Mouse (Mus musculus): ENCODE measurements around the gene Eif2d.

Gene Eif2d

GRCm38 (mm10) chr1:131213361-131213760 is 60.4 kb downstream of the Eif2d start:
- no peak for DNase-seq (ENCODE audit: low spot score in 2 of 2)

GRCm38 (mm10) chr1:131218933-131219332 is 66.0 kb downstream of the Eif2d start:
- DNase-seq (ENCODE audit: low spot score in 2 of 2), result no peak

- no peak for DNase-seq (ENCODE audit: low spot score in 2 of 2)
These were observed 69.0 kb downstream of the Eif2d start for GRCm38 (mm10) chr1:131221822-131222590.

GRCm38 (mm10) chr1:131223345-131223744 is 70.4 kb downstream of the Eif2d start:
- no peak for DNase-seq (ENCODE audit: low spot score in 2 of 2)

- no peak for DNase-seq (ENCODE audit: low spot score in 2 of 2)
These were observed 72.0 kb downstream of the Eif2d start for GRCm38 (mm10) chr1:131224848-131225471.

- DNase-seq (ENCODE audit: low spot score in 2 of 2), result no peak
These were observed 75.2 kb downstream of the Eif2d start for GRCm38 (mm10) chr1:131228225-131228624.

- DNase-seq (ENCODE audit: low spot score in 2 of 2), result no peak
These were observed 75.7 kb downstream of the Eif2d start for GRCm38 (mm10) chr1:131228659-131229058.

- no peak for DNase-seq (ENCODE audit: low spot score in 2 of 2)
These were observed 80.5 kb downstream of the Eif2d start for GRCm38 (mm10) chr1:131233527-131233926.

GRCm38 (mm10) chr1:131236077-131236476 is 83.1 kb downstream of the Eif2d start:
- no peak for DNase-seq (ENCODE audit: low spot score in 2 of 2)
